Mouse (Mus musculus): ENCODE measurements around the gene Dhfr.
"Not testable (repeated sequence)": the region's sequence is repeated elsewhere in the genome, so short reads cannot be mapped to it uniquely, and the experiment has no call there.

Dhfr gene

DNA sequence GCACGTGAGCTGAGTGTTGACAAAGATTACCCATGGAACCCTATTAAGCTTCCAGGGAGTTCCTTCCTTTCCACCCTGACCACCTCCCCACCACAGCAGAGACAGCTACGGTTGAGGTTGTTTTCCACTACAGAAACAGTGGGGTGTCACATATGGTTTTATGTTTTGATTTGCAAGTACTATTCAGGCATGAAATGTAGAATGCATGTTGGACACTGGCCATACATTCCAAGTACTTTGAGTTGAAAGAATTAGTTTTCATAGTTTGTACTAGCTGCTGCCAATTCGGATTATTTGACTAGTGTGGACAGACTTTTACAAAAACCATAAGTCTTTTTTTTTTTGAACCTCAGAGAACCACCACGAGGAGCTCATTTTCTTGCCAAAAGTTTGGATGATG, 10.8 kb downstream of the Dhfr start:
- in situ Hi-C loops (cut with MboI; ENCODE audit: low pct_unique_long_range_greater_than_20kb in 1 of 2, low sequenced_read_pairs in 2 of 2, unreplicated experiment in 1 of 2) = no loop called here

DNA sequence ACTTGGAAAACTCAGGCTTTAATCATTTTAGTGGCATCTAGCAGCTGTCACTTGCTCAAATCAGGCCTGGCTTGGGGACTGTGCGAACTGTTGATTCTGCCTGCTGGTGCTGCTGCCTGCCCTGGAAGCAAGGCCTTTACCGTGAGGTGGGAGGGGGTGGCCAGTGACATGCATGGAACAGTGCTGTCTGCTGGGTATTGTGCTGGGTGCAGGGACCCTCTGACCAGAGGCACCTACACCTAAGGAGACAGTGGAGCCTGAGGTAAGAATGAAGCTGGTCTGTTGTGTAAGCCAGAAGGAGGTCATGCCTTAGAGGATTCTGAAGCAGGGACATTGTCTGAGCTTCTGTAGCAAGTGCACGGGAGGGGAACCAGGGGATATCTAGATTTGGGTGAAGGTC, 16.3 kb downstream of the Dhfr start:
- in situ Hi-C loops (cut with MboI; ENCODE audit: low pct_unique_long_range_greater_than_20kb in 1 of 2, low sequenced_read_pairs in 2 of 2, unreplicated experiment in 1 of 2) = no loop called here

DNA sequence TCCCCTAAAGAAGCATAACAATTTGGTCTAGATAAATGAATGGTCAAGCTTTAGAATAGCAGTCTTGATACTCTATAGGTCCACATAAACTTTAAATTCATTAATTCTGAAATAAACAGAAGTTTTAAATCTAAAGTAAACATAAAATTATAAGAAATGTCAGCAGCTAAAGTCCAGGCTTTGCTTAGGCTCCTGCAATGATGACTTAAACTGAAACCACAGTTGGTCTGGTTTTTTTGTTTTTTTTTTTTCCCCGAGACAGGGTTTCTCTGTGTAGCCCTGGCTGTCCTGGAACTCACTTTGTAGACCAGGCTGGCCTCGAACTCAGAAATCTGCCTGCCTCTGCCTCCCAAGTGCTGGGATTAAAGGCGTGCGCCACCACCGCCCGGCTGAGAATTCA, 16.9 kb downstream of the Dhfr start:
- in situ Hi-C loops (cut with MboI; ENCODE audit: low pct_unique_long_range_greater_than_20kb in 1 of 2, low sequenced_read_pairs in 2 of 2, unreplicated experiment in 1 of 2) = not testable (repeated sequence)

DNA sequence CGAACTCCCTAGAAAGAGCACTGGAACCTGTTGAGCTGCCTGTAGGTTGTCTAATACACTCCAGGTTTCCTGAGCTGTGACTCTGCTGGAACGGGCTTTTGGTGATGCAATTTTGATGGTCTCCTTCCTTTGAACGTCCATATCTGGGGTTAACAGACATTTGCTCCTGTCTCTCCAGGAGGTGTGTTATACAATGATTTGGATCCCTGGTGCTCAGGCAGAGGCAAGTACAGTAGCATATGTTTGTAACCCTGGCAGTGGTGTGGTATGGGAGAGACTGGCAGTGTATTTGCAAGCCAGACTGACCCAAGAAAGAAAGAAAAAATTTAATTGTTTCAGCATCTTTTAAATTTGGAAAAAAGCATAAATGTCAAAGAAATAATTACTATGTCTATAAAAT, 32.8 kb downstream of the Dhfr start:
- in situ Hi-C loops (cut with MboI; ENCODE audit: low pct_unique_long_range_greater_than_20kb in 1 of 2, low sequenced_read_pairs in 2 of 2, unreplicated experiment in 1 of 2) = no loop called here

DNA sequence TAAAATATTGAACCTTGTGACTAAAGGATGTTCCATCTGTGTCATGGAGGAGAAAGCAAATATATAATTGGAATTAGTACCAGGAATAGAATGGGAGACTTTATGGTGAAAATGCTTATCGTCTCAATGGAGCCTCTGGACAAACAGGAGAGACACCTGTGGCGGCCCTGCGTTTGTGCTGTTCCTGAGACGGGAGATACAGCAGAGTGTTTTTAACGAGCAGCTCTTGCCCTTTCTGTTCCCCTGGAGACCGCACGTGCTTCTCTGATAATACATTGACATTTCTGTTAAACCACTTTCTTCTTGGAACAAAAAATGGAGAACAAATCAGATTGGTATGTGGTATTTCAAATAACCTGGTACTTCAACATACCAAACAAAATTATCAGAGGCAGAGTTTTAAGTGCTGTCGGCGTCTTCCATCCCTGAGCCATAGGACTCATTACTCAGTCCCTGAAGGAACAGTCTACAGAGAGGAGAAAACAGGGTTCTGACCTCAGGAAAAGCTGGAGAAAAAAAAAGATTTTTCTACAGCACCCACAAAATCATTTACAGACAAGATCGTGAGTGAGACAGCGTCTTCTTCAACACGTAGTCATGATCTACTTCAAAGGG, 38.6 kb downstream of the Dhfr start:
- in situ Hi-C loops (cut with MboI; ENCODE audit: low pct_unique_long_range_greater_than_20kb in 1 of 2, low sequenced_read_pairs in 2 of 2, unreplicated experiment in 1 of 2) = no loop called here

DNA sequence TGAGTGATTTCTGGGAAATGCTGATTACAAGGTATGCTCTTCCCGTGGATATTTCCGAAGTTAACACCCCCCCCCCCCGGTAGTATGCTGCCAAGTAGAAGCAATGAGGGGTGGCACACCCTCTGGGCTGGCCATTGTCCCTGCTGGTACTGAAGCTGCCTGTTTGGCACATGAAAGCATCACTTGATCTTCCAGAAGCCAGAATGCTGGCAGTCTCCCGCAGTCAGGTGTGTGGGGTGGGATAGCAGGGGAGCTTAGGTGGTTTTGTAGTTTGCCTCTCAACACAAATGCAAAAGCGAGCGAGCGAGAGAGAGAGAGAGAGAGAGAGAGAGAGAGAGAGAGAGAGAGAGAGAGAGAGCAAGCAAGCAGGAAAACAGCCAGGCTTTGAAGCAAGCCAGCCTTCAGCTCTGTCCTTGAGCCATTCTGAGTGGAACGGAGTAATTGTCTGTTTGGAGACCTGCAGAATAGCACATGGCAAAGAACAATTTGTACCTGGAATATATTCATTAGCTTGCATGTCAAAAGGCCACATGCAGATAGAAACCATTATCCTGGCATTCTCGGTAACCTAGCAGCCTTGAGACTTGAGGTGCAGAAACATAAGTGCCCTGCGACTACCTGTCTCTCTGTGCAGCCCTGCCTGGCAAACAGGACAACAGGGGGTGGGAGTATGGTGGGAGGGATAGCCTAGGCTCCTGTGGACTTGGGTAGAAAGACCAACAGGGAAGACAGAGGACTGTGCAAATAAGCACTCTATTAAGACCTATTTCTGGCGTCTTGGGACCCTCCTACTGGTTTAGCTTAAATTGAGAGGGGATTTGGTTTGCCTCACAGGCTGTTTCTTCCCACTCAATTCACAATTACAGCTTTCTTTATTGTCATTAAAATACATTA, 44.2 kb downstream of the Dhfr start:
- in situ Hi-C loops (cut with MboI; ENCODE audit: low pct_unique_long_range_greater_than_20kb in 1 of 2, low sequenced_read_pairs in 2 of 2, unreplicated experiment in 1 of 2) = no loop called here

GRCm38 (mm10) chr13:92402063-92402462, 47.5 kb downstream of the Dhfr start:
- in situ Hi-C loops (cut with MboI; ENCODE audit: low pct_unique_long_range_greater_than_20kb in 1 of 2, low sequenced_read_pairs in 2 of 2, unreplicated experiment in 1 of 2) = no loop called here

DNA sequence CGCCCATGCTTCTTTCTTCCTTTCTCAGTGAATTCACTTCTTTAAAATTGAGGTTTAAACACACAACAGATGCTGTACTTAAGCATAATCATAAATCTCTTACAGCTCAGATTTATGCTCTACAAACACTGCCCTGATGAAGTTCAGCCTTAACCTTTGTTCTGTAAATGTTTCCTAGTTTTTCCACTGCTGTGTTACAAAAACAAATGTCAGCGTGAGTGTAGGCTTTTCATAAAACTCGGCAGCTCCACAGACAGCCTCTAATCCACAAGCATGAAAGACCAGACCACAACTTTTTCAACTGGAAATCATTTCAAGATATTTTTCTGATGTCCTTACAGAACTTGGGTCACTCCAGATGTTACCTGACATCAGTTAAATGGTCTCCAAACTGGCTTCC, 49.0 kb downstream of the Dhfr start:
- in situ Hi-C loops (cut with MboI; ENCODE audit: low pct_unique_long_range_greater_than_20kb in 1 of 2, low sequenced_read_pairs in 2 of 2, unreplicated experiment in 1 of 2) = no loop called here

DNA sequence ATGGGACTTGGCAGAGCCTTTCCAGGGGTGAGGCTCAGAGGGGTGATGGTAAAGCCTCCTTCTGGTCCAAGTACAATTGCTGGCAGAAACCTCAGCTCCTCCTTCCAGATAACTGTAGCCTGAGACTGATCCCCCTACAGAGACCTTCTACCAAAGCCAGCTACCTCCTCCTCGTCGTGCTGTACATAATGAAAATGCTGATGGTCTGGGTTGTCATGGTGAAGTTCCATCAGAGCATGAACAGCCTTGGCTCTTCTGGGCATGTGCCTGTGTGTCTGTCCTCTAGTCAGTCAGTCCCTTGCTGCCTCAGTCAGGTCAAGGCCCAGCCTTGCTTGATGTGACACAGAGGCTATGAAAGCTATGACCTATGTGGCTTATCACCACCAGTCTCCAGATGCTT, 56.0 kb downstream of the Dhfr start:
- in situ Hi-C loops (cut with MboI; ENCODE audit: low pct_unique_long_range_greater_than_20kb in 1 of 2, low sequenced_read_pairs in 2 of 2, unreplicated experiment in 1 of 2) = no loop called here

GRCm38 (mm10) chr13:92419630-92420029, 65.1 kb downstream of the Dhfr start:
- in situ Hi-C loops (cut with MboI; ENCODE audit: low pct_unique_long_range_greater_than_20kb in 1 of 2, low sequenced_read_pairs in 2 of 2, unreplicated experiment in 1 of 2) = no loop called here

- in situ Hi-C loops (cut with MboI; ENCODE audit: low pct_unique_long_range_greater_than_20kb in 1 of 2, low sequenced_read_pairs in 2 of 2, unreplicated experiment in 1 of 2) = no loop called here
These were observed 69.2 kb downstream of the Dhfr start for GRCm38 (mm10) chr13:92423711-92424110.

GRCm38 (mm10) chr13:92425758-92426264, 71.3 kb downstream of the Dhfr start, which contains the start of gene Ankrd34b:
Ankrd34b (plus strand) TSS chr13:92425896.
- in situ Hi-C loops (cut with MboI; ENCODE audit: low pct_unique_long_range_greater_than_20kb in 1 of 2, low sequenced_read_pairs in 2 of 2, unreplicated experiment in 1 of 2) = no loop called here

DNA sequence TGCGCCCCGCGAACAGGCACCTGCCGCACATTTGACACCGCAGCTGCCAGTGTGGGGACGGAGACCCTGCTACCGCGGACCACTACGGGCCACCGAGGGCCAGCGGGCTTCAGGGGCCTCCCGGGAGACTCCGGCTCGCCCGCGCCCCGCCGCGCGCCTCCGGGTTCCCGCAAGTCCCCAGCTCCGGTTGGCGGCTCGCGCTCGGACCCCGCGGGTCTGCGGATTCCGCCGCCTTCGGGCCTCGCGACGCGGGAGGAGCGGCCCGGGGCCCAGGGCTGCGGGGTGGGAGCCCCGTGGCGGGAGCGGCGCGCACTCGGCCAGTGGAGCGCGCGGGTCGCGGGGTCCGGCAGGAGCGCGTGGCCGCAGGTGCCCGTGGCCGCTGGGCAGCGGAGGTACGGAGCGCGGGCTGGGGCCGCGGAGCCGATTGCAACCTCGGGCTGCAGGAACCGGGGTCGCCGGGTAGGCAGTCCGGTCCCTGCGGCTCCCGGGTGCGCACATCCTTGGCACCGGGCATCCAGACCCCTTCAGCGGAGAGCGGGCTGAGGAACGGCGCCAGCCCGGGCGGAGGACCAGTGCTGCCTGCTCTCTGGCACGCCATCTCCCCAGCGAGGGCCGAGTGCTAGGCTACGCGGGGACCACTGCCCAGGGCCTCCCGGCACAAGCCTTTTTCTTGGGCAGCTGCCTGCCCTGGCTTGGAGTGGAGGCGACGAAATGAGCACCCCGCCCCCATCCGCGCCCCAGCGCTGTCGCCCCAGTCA, 71.9 kb downstream of the Dhfr start:
- in situ Hi-C loops (cut with MboI; ENCODE audit: low pct_unique_long_range_greater_than_20kb in 1 of 2, low sequenced_read_pairs in 2 of 2, unreplicated experiment in 1 of 2) = no loop called here

- in situ Hi-C loops (cut with MboI; ENCODE audit: low pct_unique_long_range_greater_than_20kb in 1 of 2, low sequenced_read_pairs in 2 of 2, unreplicated experiment in 1 of 2) = no loop called here
These were observed 72.9 kb downstream of the Dhfr start for GRCm38 (mm10) chr13:92427351-92427855.

All from mouse embryonic stem cell (cell line).